7 mouse cellular contexts compared by ENCODE assay signal in genomic region chr10:44528291-44529082, GRCm38 (mm10). TPM values are rescaled to one million over a fixed set of nuclear protein-coding genes. Genes with fewer than 3 reads are reported as not detected.
DNase-seq lines count a peak whose midpoint lies in the region; ATAC-seq and TF ChIP-seq lines count a peak whose summit lies in the region.

Gene Prdm1 (minus strand): TSS chr10:44528501.

- no peak for TF ChIP-seq CTCF in thymus, adult 2 months (IDR thresholded peaks at IDR 0.05; ENCODE audit: borderline replicate concordance, control insufficient read depth, extremely low read depth, insufficient read depth, low read length, poor library complexity)
- TF ChIP-seq CTCF in midbrain, postnatal 0 days (IDR thresholded peaks at IDR 0.05) = no peak

- peak within 1 kb of the TSS; percentile 87 for H3K4me2 ChIP-seq in embryonic facial prominence, embryonic 13.5 days
- peak within 1 kb of the TSS; percentile 78 for H3K4me2 ChIP-seq in intestine, embryonic 15.5 days (replicated peaks)
- H3K4me2 ChIP-seq in midbrain, postnatal 0 days (ENCODE audit: low read depth, low read length, poor library complexity, severe bottlenecking) = peak within 1 kb of the TSS; percentile 84

- no peak for TF ChIP-seq POLR2A in thymus, adult 2 months (IDR thresholded peaks at IDR 0.05; ENCODE audit: control insufficient read depth, extremely low read depth, insufficient read depth, low read length, poor library complexity)

- H3K4me3 ChIP-seq in thymus, adult 2 months (ENCODE audit: control insufficient read depth, insufficient read depth, low read length) = peak within 1 kb of the TSS; percentile 54
- peak within 1 kb of the TSS; percentile 58 for H3K4me3 ChIP-seq in embryonic facial prominence, embryonic 13.5 days
- peak within 1 kb of the TSS; percentile 53 for H3K4me3 ChIP-seq in intestine, embryonic 15.5 days (replicated peaks)
- H3K4me3 ChIP-seq in midbrain, postnatal 0 days (ENCODE audit: low read depth, low read length) = peak within 1 kb of the TSS; percentile 46

- peak within 1 kb of the TSS; percentile 70 for H3K9ac ChIP-seq in embryonic facial prominence, embryonic 13.5 days
- H3K9ac ChIP-seq in intestine, embryonic 15.5 days = peak within 1 kb of the TSS; percentile 54
- 0 out of 2 replicates have a peak within 1 kb of the TSS, but pooled peaks have one; percentile 8 for H3K9ac ChIP-seq in midbrain, postnatal 0 days (replicated peaks; ENCODE audit: low read length, poor library complexity, severe bottlenecking)

- WGBS in thymus, adult 2 months = 16% methylated on average over 25 of the region's 25 CpGs
- 2% methylated on average over 25 of the region's 25 CpGs for WGBS in embryonic facial prominence, embryonic 13.5 days
- 3% methylated on average over 25 of the region's 25 CpGs for WGBS in intestine, embryonic 15.5 days
- WGBS in midbrain, postnatal 0 days = 4% methylated on average over 25 of the region's 25 CpGs

- H3K27me3 ChIP-seq in thymus, adult 2 months (ENCODE audit: control insufficient read depth, insufficient read depth, low read length) = peaks cover 17% of the 10 kb centered on the region
- H3K27me3 ChIP-seq in embryonic facial prominence, embryonic 13.5 days = peaks cover 41% of the 10 kb centered on the region
- 0 out of 2 replicates have a peak, but pooled peaks cover 8% of the 10 kb centered on the region for H3K27me3 ChIP-seq in intestine, embryonic 15.5 days (replicated peaks)
- peaks cover 38% of the 10 kb centered on the region for H3K27me3 ChIP-seq in midbrain, postnatal 0 days (ENCODE audit: insufficient read depth, low read length)

- no peak for ATAC-seq in embryonic facial prominence, embryonic 13.5 days (ENCODE audit: insufficient number of reproducible peaks, insufficient read depth, low FRiP score, low TSS enrichment, low read depth)
- 0 out of 2 replicates have a peak, but pooled peaks have one; percentile 13 for ATAC-seq in intestine, embryonic 15.5 days
- ATAC-seq in midbrain, postnatal 0 days (ENCODE audit: low FRiP score) = peak; percentile 35; the same call in 1 of the 2 replicates

- H3K27ac ChIP-seq in thymus, adult 2 months (ENCODE audit: control insufficient read depth, insufficient read depth, low read length) = no peak within 1 kb of the TSS
- no peak within 1 kb of the TSS for H3K27ac ChIP-seq in embryonic facial prominence, embryonic 13.5 days
- H3K27ac ChIP-seq in intestine, embryonic 15.5 days = peak within 1 kb of the TSS; percentile 88
- no peak within 1 kb of the TSS for H3K27ac ChIP-seq in midbrain, postnatal 0 days (ENCODE audit: low read depth, low read length)

- no peak for DNase-seq in thymus, adult 2 months
- no peak for DNase-seq in thymus, postnatal 10 days (ENCODE audit: low spot score in 2 of 2)
- no peak for DNase-seq in midbrain, postnatal 0 days (ENCODE audit: low spot score)
- DNase-seq in cerebellum, adult 18-20 months = no peak
- DNase-seq in ovary, postnatal 14 days (ENCODE audit: low spot score) = no peak

- peaks cover 13% of the 10 kb centered on the region for H3K4me1 ChIP-seq in thymus, adult 2 months (replicated peaks; ENCODE audit: control insufficient read depth, insufficient read depth, low read length)
- H3K4me1 ChIP-seq in embryonic facial prominence, embryonic 13.5 days = peaks cover 25% of the 10 kb centered on the region
- H3K4me1 ChIP-seq in intestine, embryonic 15.5 days (replicated peaks) = peaks cover 8% of the 10 kb centered on the region
- H3K4me1 ChIP-seq in midbrain, postnatal 0 days (ENCODE audit: insufficient read depth, low read length) = no peaks in the 10 kb centered on the region

- H3K36me3 ChIP-seq in thymus, adult 2 months (ENCODE audit: control insufficient read depth, insufficient read depth, low read length) = no peaks in the 10 kb centered on the region
- H3K36me3 ChIP-seq in embryonic facial prominence, embryonic 13.5 days = no peaks in the 10 kb centered on the region
- H3K36me3 ChIP-seq in intestine, embryonic 15.5 days = no peaks in the 10 kb centered on the region
- H3K36me3 ChIP-seq in midbrain, postnatal 0 days (ENCODE audit: insufficient read depth, low read length) = no peaks in the 10 kb centered on the region

- no peaks in the 10 kb centered on the region for H3K9me3 ChIP-seq in embryonic facial prominence, embryonic 13.5 days
- H3K9me3 ChIP-seq in intestine, embryonic 15.5 days = no peaks in the 10 kb centered on the region
- no peaks in the 10 kb centered on the region for H3K9me3 ChIP-seq in midbrain, postnatal 0 days (ENCODE audit: low read length)

RNA-seq across cellular contexts. Expression of gene Prdm1, which starts in this region (rescaled TPM):
- 1.6 and 1.7 TPM in 2 replicates for polyA plus RNA-seq in thymus, adult 2 months (2012; rRNA removed)
- 6.7 and 7.0 TPM in 2 replicates for polyA plus RNA-seq in embryonic facial prominence, embryonic 13.5 days (2015; fragmentation: Nextera tagmentation; extraction: Ambion mirVana)
- polyA plus RNA-seq in intestine, embryonic 15.5 days (2015; fragmentation: Nextera tagmentation; extraction: Ambion mirVana) = 21.2 and 22.0 TPM in 2 replicates
- 0.42 and 2.0 TPM in 2 replicates for total RNA-seq in midbrain, postnatal 0 days (2014; rRNA removed)
- 0.09 and 0.12 TPM in 2 replicates for polyA plus RNA-seq in midbrain, postnatal 0 days (2015; fragmentation: Nextera tagmentation; extraction: Ambion mirVana)

Comparison
In these comparisons a context has a peak if more than half of its experiments do, and no peak if none do; other contexts are left out.
1. H3K9ac ChIP-seq: peak in every context shown above with its lines; median percentile 70 in embryonic facial prominence, embryonic 13.5 days; 54 in intestine, embryonic 15.5 days; 8 in midbrain, postnatal 0 days.